Mouse (Mus musculus): ENCODE data around the gene Ormdl2.
"Not testable (repeated sequence)": the region's sequence is repeated elsewhere in the genome, so short reads cannot be mapped to it uniquely, and the experiment has no call there.

Ormdl2 gene

GRCm38 (mm10) chr10:128821358-128822056 lies at the start of gene Ormdl2:
TSS of gene Ormdl2 (minus strand) at chr10:128821645.
- DNase-seq (ENCODE audit: low read depth, low spot score) = peak; percentile 100

DNA sequence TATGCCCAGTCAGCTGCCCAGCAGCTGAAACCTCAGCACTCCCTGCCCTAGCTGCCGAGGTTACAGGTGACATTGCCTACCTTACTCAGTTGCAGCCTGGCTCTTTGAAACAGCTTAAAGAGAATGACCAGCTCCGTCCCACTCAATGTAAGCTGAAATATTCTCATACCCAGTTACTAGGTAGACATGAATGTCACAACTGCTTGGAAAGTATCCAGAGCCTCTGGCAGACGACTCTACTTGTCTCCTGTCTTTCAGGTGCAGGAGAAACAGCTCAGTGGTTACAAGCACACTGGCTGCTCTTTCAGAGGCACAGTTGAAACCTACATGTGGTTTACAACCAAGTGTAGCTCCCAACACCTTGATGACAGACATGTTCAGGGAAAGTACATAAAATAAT lies 48.9 kb upstream of the Ormdl2 start:
- no peak for DNase-seq (ENCODE audit: low read depth, low spot score)

DNA sequence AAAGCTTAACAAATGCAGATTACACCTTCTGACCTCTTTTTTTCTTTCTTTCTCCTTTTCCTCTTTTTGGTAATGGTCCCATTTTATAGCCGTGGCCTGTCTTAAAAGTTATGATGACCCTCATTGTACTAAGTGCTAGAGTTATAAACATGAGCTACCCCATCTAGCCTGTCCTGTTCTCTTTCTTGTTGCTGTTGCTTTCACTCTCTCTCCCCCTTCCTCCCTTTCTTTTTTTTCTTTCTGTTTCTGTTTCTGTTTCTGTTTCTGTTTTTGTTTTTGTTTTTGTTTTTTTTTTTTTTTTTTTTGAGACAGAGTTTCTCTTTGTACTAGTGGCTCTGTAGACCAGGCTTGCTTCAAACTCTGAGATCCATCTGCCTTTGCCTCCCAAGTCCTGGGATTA lies 45.1 kb upstream of the Ormdl2 start:
- no peak for DNase-seq (ENCODE audit: low read depth, low spot score)

DNA sequence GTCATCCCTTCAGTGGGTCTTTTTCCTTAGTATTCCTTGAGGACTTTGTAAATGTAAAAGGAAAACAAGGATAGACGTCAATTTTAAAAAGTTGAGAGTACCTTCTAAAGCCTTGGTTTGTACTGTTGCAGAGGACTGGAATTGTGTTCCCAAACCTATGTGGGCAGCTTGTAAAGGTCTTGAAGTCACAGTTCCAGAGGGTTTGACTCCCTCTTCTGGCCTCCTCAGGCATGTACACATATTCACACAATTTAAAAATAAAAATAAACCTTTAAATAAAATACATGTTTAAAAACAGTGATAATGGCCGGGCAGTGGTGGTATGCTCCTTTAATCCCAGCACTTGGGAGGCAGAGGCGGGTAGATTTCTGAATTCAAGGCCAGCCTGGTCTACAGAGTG lies 44.6 kb upstream of the Ormdl2 start:
- DNase-seq (ENCODE audit: low read depth, low spot score) = peak; percentile 26

- no peak for DNase-seq (ENCODE audit: low read depth, low spot score)
Measured at GRCm38 (mm10) chr10:128861176-128861575, 39.7 kb upstream of the Ormdl2 start.

DNA sequence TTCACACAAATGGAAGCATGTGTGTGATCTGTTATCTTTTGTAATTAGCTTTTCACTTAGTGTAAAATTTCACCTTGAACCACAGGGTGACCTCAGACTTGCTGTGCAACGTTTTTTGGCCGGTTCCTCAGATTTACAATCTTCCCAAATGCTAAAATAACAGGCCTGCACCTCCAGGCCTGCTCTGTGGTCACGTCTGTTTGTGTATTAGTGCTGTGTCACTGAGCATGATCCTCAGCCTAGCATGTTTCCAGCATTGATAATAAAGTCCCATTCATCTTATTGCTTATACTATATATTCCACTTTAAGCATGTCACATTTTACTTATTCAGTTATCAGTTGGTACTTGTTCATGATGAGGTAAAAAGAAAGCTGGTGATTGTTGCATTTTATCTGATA lies 28.9 kb upstream of the Ormdl2 start:
- DNase-seq (ENCODE audit: low read depth, low spot score) = no peak

- no peak for DNase-seq (ENCODE audit: low read depth, low spot score)
Measured at GRCm38 (mm10) chr10:128848426-128848825, 27.0 kb upstream of the Ormdl2 start.

GRCm38 (mm10) chr10:128846664-128847063 lies 25.2 kb upstream of the Ormdl2 start:
- no peak for DNase-seq (ENCODE audit: low read depth, low spot score)

- peak; percentile 30 for DNase-seq (ENCODE audit: low read depth, low spot score)
Measured at GRCm38 (mm10) chr10:128845516-128845915, 24.1 kb upstream of the Ormdl2 start.

DNA sequence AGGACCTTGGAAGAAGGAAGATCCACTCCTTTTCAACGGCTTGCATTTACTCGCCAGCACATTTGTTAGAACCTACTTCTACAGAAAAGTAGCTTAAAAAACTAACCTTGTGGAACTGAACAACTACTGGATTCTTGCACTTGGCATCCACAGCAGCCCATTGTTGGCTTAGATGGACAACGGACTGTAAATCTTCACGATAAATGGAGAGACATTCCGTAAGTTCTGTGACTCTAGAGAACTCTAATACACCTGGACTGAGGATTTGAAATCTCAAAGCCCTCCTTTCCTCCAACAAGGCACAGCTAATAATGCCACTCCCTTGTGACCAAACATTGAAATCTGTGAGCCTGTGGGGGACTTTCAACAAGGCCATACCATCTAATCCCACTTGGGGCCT lies 21.8 kb upstream of the Ormdl2 start:
- no peak for DNase-seq (ENCODE audit: low read depth, low spot score)

- no peak for DNase-seq (ENCODE audit: low read depth, low spot score)
Measured at GRCm38 (mm10) chr10:128840612-128841011, 19.2 kb upstream of the Ormdl2 start.

DNA sequence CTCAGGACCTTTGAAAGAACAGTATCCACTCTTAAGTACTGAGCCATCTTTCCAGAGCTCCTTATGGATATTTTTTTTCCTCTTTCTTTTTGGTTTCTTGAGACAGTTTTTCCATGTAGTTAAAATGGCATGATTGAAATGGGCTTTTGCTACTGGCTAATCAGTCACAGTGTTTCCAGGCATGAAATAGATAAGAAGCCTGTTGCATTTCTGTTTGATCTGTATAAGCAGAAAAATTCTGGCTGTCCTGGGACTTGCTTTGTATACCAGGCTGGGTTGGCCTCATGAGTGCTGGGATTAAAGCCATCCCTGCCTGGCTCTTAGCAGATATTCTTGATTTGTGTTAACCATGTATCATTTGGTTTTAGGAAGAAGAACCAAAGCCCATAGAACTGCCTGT lies 18.0 kb upstream of the Ormdl2 start:
- DNase-seq (ENCODE audit: low read depth, low spot score) = no peak

- no peak for DNase-seq (ENCODE audit: low read depth, low spot score)
Measured at GRCm38 (mm10) chr10:128837400-128837799, 16.0 kb upstream of the Ormdl2 start.

DNA sequence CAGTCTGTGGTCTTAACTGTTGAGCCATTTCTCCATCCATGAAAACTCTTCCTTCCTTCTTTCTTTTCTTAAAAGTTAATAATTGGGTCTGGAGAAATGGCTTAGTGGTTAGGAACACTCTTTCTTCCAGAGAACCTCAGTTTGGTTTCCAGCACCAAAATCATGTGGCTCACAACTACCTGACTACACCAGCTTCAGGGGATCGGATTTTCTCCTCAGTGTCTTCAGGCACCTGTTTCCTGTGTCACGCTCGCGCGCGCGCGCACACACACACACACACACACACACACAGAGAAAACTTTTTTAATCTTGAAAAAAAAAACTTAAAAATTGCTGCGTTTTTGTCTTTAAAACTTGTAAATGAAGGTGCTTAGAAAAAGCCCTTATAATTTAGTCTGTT lies 2.4 kb upstream of the Ormdl2 start:
- DNase-seq (ENCODE audit: low read depth, low spot score) = no peak

DNA sequence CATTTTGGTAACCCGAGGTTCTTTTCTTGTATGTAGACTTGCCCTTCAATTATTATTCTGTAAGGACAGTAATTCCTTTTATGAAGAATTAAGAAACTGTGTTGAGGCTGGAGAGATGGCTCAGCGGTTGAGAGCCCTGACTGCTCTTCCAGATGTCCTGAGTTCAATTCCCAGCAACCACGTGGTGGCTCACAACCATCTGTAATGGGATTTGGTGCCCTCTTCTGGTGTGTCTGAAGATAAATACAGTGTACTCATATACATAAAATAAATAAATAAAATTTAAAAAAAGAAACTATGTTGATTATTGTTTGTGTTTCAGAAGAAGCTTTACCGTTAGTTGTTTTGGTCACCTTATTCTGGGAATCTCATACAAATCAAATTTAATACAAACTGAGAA lies 1.6 kb upstream of the Ormdl2 start:
- not testable (repeated sequence) for DNase-seq (ENCODE audit: low read depth, low spot score)

- DNase-seq (ENCODE audit: low read depth, low spot score) = no peak
Measured at GRCm38 (mm10) chr10:128822135-128822534, 690 bp upstream of the Ormdl2 start.

DNA sequence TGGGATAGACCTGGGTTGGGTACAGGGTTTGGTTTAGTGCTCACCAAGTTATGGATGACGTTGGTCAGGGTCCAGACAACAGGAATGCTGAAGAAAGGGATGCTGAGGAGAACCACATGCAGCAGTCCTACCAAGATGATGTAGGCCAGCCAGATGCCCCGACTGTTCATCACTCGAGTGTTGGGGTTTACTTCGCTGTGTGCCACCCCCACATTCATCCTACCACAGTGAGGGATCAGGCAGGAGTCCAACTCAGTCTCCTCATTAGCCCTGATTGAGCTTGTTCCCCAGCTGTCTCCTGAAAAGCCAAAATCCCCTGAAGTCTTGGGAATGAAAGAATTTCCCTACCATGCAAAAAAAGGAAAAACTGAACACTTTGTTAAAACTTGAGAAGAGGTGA lies 1.2 kb downstream of the Ormdl2 start:
- no peak for DNase-seq (ENCODE audit: low read depth, low spot score)

- DNase-seq (ENCODE audit: low read depth, low spot score) = no peak
Measured at GRCm38 (mm10) chr10:128817033-128817432, 4.4 kb downstream of the Ormdl2 start, which contains the start of gene Sarnp. TSS of gene Sarnp (plus strand) at chr10:128817333.

- no peak for DNase-seq (ENCODE audit: low read depth, low spot score)
Measured at GRCm38 (mm10) chr10:128807018-128807417, 14.4 kb downstream of the Ormdl2 start.

- no peak for DNase-seq (ENCODE audit: low read depth, low spot score)
Measured at GRCm38 (mm10) chr10:128806086-128806485, 15.4 kb downstream of the Ormdl2 start.

DNA sequence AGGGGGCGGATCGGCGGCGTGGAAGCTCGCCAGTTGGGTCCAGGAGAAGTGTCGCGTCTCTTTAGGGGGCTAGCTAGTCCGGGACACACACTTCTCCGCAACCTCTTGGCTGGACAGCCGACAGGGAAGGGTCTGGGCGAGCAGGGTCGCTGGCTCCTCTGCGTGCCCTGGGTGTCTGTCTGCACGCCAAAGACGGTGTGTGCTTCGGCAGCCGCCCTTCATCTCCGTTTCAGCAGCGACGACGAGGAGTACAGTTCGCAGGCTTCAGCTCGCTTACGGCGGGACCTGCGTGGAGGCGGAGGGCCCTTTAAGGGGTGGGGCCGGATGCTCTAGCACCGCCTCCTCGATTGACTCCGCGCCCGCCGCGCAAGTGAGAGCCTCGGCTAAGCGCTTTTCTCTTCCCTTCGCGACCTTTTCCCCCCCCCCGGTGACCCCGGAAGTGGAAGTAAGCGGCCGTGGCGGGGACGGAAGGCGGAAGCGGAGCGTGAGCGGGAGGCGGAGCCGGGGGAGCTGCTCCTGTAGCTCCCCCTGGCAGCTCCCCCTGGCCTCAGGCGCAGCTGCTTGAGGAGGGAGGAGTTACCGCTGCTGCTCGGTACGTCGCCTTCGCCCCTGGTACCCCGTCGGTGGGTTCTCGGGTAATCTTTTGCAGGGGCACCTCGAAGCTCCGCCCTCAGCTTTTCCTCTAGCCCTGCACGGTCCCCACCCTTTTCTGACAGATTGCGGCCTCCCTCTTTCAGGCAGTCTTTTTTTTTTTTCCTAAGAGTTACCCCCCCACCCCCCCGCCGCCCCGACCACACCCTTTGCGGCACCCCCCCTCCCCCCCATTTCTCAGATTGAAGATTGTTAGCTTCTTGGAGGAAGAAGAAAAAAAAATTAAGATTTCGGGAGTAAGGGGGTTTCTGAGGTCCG lies 16.1 kb downstream of the Ormdl2 start:
- DNase-seq (ENCODE audit: low read depth, low spot score) = peak; percentile 97

GRCm38 (mm10) chr10:128804271-128805091 lies 17.0 kb downstream of the Ormdl2 start, which contains the start of gene Tmem198b:
TSS of gene Tmem198b (minus strand) at chr10:128804370.
- peak; percentile 71 for DNase-seq (ENCODE audit: low read depth, low spot score)

Data from ES-CJ7 (cell line).